Mouse (Mus musculus) intestine, embryonic 16.5 days (tissue): ENCODE measurements around the gene Pkn2. TPM values are rescaled to one million over a fixed set of nuclear protein-coding genes. Genes with fewer than 3 reads are reported as not detected.

Experiments used
- ATAC-seq: fragments of 200-750 bp; cut with Nextera tagmentation; 2 replicates; pipeline ENCODE4 v1.8.0; 2017; ENCODE audit warnings: moderate TSS enrichment, moderate library complexity
- H3K27ac ChIP-seq: fragments of 300-500 bp; sonication (generic); 2 replicates; pipeline ENCODE4 v1.5.1; 2014; ENCODE audit warnings: mild to moderate bottlenecking, low read length
- H3K27me3 ChIP-seq: fragments of 300-500 bp; sonication (generic); replicated peaks from 2 replicates; pipeline ENCODE4 v1.6.1; 2014; ENCODE audit warnings: low read length, control low read depth, mixed read lengths; ENCODE audit not compliant: control insufficient read depth, insufficient read depth
- H3K36me3 ChIP-seq: fragments of 300-500 bp; sonication (generic); 2 replicates; pipeline ENCODE4 v1.6.1; 2014; ENCODE audit warnings: low read length, control low read depth; ENCODE audit not compliant: control insufficient read depth, insufficient read depth
- H3K4me1 ChIP-seq: fragments of 300-500 bp; sonication (generic); 2 replicates; pipeline ENCODE4 v1.6.1; 2014; ENCODE audit warnings: low read length, control low read depth, mixed read lengths; ENCODE audit not compliant: control insufficient read depth, insufficient read depth
- H3K4me2 ChIP-seq: fragments of 300-500 bp; sonication (generic); 2 replicates; pipeline ENCODE4 v1.6.1; 2014; ENCODE audit warnings: low read depth, low read length, control low read depth
- H3K4me3 ChIP-seq: fragments of 300-500 bp; sonication (generic); 2 replicates; pipeline ENCODE4 v1.5.1; 2014; ENCODE audit warnings: mild to moderate bottlenecking, low read length
- H3K9ac ChIP-seq: fragments of 300-500 bp; sonication (generic); 2 replicates; pipeline ENCODE4 v1.6.1; 2014; ENCODE audit warnings: low read depth, low read length
- H3K9me3 ChIP-seq: fragments of 300-500 bp; sonication (generic); 2 replicates; pipeline ENCODE4 v1.6.1; 2016; ENCODE audit warnings: low read length, control low read depth; ENCODE audit not compliant: control insufficient read depth
- WGBS: fragments of 180-500 bp; shearing (Covaris S2); extraction: QIAGEN DNeasy Blood & Tissue Kit; methylation state at CpG from one replicate; pipeline ENCODE4 v1.1.7; 2014; 5-methylcytosine and 5-hydroxymethylcytosine counted together
- polyA plus RNA-seq: library from polyadenylated mRNA; unstranded; fragments of >200 nt; fragmentation: Nextera tagmentation; extraction: Ambion mirVana; gene quantifications from 2 replicates; pipeline ENCODE4 v1.2.1, GENCODE M21; 2015

The Pkn2 gene
- polyA plus RNA-seq, 1 experiment from 2014 or later = 30.8 TPM

DNA sequence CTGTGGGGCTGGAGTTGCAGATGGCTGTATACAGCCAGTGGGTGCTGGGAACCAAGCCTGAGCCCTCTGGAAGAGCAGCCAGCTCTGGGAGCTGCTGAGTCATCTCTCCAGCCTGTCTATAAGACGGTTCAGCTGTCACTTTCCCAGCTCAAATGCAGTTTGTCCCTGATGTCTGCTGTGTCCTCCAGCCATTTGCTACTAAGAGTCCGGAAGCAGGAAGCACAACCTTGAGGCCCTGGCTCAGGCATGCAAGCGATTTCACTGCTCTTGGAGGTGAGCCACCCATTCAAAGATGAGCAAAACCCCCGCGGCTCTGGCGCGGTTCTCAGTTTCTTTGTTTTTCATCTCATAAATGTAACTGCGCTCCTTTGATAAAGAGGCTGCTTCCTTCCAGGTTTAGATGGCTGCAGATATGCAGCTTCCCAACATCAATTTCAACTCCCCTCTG is 17.2 kb upstream of the Pkn2 start:
- H3K4me2 ChIP-seq = no peak overlapping the region
- no peak overlapping the region for H3K4me3 ChIP-seq
- H3K36me3 ChIP-seq = no peaks in the 10 kb centered on the region
- no peak for ATAC-seq
- no peaks in the 10 kb centered on the region for H3K9me3 ChIP-seq
- no peaks in the 10 kb centered on the region for H3K27me3 ChIP-seq
- H3K4me1 ChIP-seq = no peaks in the 10 kb centered on the region
- no peak overlapping the region for H3K9ac ChIP-seq
- no peak overlapping the region for H3K27ac ChIP-seq
- 69% methylated on average over 8 of the region's 8 CpGs for WGBS

DNA sequence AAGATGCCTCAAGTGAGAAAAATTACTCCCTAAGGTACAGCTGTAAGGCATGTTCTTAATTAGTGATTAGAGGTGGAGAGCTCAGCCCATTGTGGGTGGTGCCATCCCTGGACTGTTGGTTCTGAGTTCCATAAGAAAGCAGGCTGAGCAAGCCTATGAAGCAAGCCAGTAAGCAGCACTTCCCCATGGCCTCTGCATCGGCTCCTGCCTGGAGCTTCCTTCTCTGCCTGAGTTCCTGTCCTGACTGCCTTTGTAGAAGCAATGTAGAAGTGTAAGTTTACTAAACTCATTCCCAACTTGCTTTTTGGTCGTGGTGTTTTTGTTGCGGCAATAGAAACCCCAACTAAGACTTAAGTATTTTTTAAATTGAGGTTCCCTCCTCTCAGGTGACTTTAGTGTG is 8.6 kb upstream of the Pkn2 start:
- Histone ChIP-seq H3K27me3 (no peaks in the 10 kb centered on the region), H3K4me1 (no peaks in the 10 kb centered on the region), H3K9ac (no peak overlapping the region), H3K4me2 (no peak overlapping the region), H3K36me3 (no peaks in the 10 kb centered on the region), H3K27ac (no peak overlapping the region), H3K4me3 (no peak overlapping the region), H3K9me3 (no peaks in the 10 kb centered on the region)
- 79% methylated on average over 3 of the region's 3 CpGs for WGBS
- no peak for ATAC-seq

DNA sequence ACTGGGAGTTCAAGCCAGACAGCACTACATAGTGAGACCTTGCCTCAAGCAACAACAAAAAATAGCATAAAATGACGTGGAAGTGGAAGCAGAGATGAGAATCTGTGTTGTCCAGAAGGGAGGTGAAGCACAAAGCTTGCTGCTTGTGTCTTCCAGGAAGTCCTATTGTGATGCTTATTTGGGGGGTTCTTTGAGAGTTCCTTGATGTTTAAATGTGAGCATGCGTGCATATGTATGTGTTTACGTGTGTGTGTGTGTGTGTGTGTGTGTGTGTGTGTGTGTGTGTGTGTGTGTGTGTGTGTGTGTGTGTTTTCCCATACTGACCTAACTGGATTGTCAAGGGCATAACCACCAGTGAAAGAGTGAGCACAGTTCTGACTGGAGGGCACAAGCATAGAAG is 5.2 kb upstream of the Pkn2 start:
- no peak for ATAC-seq
- H3K9ac ChIP-seq = no peak overlapping the region
- H3K27me3 ChIP-seq = no peaks in the 10 kb centered on the region
- H3K4me2 ChIP-seq = no peak overlapping the region
- WGBS = 86% methylated on average over 3 of the region's 3 CpGs
- H3K4me3 ChIP-seq = no peak overlapping the region
- H3K9me3 ChIP-seq = no peaks in the 10 kb centered on the region
- H3K36me3 ChIP-seq = no peaks in the 10 kb centered on the region
- no peak overlapping the region for H3K27ac ChIP-seq
- H3K4me1 ChIP-seq = no peaks in the 10 kb centered on the region

GRCm38 (mm10) chr3:142884594-142884993 is 2.8 kb upstream of the Pkn2 start:
- H3K27me3 ChIP-seq = no peaks in the 10 kb centered on the region
- H3K4me3 ChIP-seq = no peak overlapping the region
- no peaks in the 10 kb centered on the region for H3K36me3 ChIP-seq
- no peak overlapping the region for H3K9ac ChIP-seq
- no peak for ATAC-seq
- H3K27ac ChIP-seq = no peak overlapping the region
- no peaks in the 10 kb centered on the region for H3K4me1 ChIP-seq
- H3K4me2 ChIP-seq = no peak overlapping the region
- H3K9me3 ChIP-seq = no peaks in the 10 kb centered on the region

DNA sequence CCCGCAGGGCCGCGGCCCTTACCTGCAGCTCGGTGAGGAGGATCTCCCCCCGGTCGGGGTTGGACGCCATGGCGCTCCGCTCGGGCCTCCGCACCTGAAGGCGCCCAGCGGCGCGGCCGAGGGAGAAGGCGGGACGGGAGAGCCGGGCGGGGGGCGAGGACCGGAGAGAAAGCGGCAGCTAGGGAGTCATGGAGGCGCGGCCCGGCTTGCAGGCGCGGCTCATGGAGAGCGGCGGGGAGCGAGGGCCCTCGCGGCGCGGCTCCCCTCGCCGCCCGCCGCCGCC is 274 bp downstream of the Pkn2 start:
- Histone ChIP-seq H3K36me3 (no peaks in the 10 kb centered on the region), H3K4me1 (no peaks in the 10 kb centered on the region), H3K4me3 (peak overlapping the region; percentile 100), H3K4me2 (peak overlapping the region; percentile 49), H3K9ac (peak overlapping the region; percentile 98), H3K27me3 (no peaks in the 10 kb centered on the region), H3K9me3 (no peaks in the 10 kb centered on the region), H3K27ac (peak overlapping the region; percentile 99)
- no peak for ATAC-seq
- under 1% methylated on average over 35 of the region's 40 CpGs for WGBS

DNA sequence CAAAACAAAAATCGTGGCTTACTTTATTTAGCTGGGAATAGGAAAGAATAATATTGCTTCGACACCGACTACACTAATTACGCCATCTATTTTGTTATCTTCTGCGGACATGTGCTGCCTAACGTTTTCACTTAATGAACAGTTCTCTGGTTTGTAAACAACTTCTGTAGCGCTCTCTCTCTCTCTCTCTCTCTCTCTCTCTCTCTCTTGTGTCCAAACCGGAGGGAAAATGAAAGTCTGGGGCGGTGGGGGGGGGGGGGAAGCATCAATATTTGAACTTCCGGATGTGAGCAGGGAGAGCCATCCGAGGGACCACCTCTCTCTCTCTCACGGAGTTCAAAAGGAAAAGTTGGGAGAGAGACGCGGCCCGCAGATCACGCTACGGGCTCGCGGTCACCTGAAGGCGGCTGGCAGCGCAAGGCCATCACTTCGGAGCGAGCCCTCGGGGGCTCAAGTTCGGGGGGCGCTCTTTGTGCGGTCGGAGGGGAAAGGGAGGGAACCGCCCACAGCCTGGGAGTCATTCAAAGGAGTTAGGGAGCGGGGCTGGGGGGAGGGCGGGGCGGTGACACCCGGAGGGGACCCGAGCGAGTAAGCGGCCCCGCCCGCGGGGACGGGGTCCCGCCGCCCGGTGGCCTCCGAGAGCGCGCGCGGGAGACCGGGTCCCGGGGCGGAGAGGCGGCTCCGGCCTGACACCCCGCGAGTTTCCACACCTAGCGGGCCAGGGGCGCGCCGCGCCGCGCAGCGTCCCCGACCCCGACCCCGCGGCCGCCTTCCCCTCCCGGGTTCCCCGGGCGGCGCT is 815 bp downstream of the Pkn2 start:
- H3K4me1 ChIP-seq = no peaks in the 10 kb centered on the region
- peak overlapping the region; percentile 100 for H3K4me3 ChIP-seq
- H3K9ac ChIP-seq = peak overlapping the region; percentile 98
- H3K27me3 ChIP-seq = no peaks in the 10 kb centered on the region
- H3K4me2 ChIP-seq = peak overlapping the region; percentile 49
- peak; percentile 12 for ATAC-seq
- H3K9me3 ChIP-seq = no peaks in the 10 kb centered on the region
- H3K27ac ChIP-seq = peak overlapping the region; percentile 99
- under 1% methylated on average over 66 of the region's 72 CpGs for WGBS
- H3K36me3 ChIP-seq = no peaks in the 10 kb centered on the region

- Histone ChIP-seq H3K4me1 (peaks cover 4% of the 10 kb centered on the region; the same call in 1 of the 2 replicates), H3K9ac (no peak overlapping the region), H3K4me3 (no peak overlapping the region), H3K4me2 (no peak overlapping the region), H3K9me3 (no peaks in the 10 kb centered on the region), H3K36me3 (no peaks in the 10 kb centered on the region), H3K27me3 (no peaks in the 10 kb centered on the region), H3K27ac (no peak overlapping the region)
- WGBS = 67% methylated on average over 2 of the region's 2 CpGs
- peak; percentile 80 for ATAC-seq
These were observed 18.6 kb downstream of the Pkn2 start for GRCm38 (mm10) chr3:142863236-142863635.

GRCm38 (mm10) chr3:142856832-142857231 is 25.0 kb downstream of the Pkn2 start:
- WGBS = 67% methylated on average over 3 of the region's 3 CpGs
- H3K4me1 ChIP-seq = peaks cover 5% of the 10 kb centered on the region; the same call in 1 of the 2 replicates
- no peak overlapping the region for H3K4me3 ChIP-seq
- H3K36me3 ChIP-seq = no peaks in the 10 kb centered on the region
- no peaks in the 10 kb centered on the region for H3K27me3 ChIP-seq
- no peak overlapping the region for H3K9ac ChIP-seq
- no peak overlapping the region for H3K27ac ChIP-seq
- ATAC-seq = no peak
- H3K4me2 ChIP-seq = no peak overlapping the region
- H3K9me3 ChIP-seq = no peaks in the 10 kb centered on the region

DNA sequence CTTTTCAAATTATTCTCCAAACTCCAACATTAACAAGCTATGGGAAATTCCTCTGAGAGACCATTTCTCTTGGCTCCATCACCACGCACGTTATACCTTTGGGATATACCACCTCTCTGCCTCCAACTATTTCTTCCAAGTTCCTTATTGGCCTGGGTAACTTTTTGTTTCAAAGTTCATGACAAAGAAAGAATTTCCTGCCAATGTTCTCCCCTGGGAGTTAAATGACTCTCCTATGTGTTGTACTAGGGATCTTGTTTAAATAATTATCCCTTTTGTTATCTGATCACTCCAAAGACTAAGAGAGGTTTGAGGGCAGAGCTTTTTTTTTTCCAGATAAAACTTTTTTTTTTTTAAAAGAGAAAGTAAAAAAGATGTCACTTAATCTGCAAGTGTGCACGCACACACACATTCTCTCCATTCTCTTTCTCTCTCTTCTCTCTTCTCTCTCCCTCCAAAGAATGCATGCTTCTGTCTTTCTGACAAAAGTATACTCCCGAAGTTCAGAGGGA is 25.8 kb downstream of the Pkn2 start:
- H3K9ac ChIP-seq = no peak overlapping the region
- no peaks in the 10 kb centered on the region for H3K27me3 ChIP-seq
- peak; percentile 40; the same call in 1 of the 2 replicates for ATAC-seq
- peaks cover 5% of the 10 kb centered on the region; the same call in 1 of the 2 replicates for H3K4me1 ChIP-seq
- H3K27ac ChIP-seq = no peak overlapping the region
- H3K9me3 ChIP-seq = no peaks in the 10 kb centered on the region
- H3K4me3 ChIP-seq = no peak overlapping the region
- H3K36me3 ChIP-seq = no peaks in the 10 kb centered on the region
- WGBS = 62% methylated on average over 4 of the region's 4 CpGs
- no peak overlapping the region for H3K4me2 ChIP-seq

DNA sequence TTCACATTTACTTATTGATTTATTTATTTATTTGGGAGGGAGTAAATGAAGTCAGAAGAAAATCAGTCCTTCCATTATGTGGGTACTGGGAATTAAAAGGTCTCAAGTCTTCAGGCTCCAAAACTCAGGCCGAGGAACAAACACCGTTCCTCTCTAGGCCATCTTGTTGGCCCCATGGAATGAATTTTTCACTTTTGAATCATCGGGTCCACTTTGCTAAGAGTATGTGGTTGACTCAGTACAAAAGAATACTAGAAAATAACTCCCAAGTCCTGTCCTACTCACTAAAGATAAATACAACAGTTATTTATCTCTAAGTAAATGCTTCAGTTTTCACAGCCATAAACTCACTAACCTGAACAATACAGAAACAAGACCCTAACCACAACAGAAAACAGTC is 28.9 kb downstream of the Pkn2 start:
- no peak for ATAC-seq
- Histone ChIP-seq H3K9ac (no peak overlapping the region), H3K4me1 (peaks cover 5% of the 10 kb centered on the region; the same call in 1 of the 2 replicates), H3K4me3 (no peak overlapping the region), H3K27me3 (no peaks in the 10 kb centered on the region), H3K36me3 (no peaks in the 10 kb centered on the region), H3K27ac (no peak overlapping the region), H3K9me3 (no peaks in the 10 kb centered on the region), H3K4me2 (no peak overlapping the region)
- 92% methylated on average over 3 of the region's 3 CpGs for WGBS
